Mouse (Mus musculus) spleen, postnatal 36 days (tissue): ENCODE measurements at regions not wholly inside any gene's neighbourhood (a gene's known extent, or its start where the extent isn't known, plus 50 kb on each side); places are given as distances from the start of the nearest gene placed in this dataset.

ENCODE experiments used
- DNase-seq, 2 experiments: peaks; one replicate each; pipeline ENCODE4 v3.0.0; 2022; ENCODE audit warnings: low spot score in 2 of 2, mixed read lengths in 1 of 2

GRCm38 (mm10) chr11:21478191-21478590 is 93.8 kb upstream of the Wdpcp start:
- no peak for DNase-seq

DNA sequence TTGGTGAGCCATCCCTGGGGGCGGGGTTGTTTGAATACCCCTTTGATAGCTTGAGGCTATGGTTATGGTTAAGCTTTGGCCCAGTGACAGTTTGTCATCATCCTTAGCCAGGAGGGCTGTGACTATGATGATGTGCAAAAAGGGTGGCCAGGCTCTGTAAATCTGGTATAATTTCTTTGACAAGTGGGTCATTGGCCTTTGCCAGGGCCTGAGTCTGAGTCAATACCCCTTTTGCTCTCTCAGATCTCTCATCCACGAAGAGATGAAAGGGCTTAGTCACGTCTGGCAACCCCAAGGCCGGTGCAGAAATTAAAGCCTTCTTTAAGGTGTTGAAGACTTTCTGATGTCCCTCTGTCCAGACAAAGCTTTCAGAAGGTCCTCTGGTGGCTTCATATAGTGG is 99.7 kb upstream of the Ugp2 start:
- DNase-seq, result no peak

DNA sequence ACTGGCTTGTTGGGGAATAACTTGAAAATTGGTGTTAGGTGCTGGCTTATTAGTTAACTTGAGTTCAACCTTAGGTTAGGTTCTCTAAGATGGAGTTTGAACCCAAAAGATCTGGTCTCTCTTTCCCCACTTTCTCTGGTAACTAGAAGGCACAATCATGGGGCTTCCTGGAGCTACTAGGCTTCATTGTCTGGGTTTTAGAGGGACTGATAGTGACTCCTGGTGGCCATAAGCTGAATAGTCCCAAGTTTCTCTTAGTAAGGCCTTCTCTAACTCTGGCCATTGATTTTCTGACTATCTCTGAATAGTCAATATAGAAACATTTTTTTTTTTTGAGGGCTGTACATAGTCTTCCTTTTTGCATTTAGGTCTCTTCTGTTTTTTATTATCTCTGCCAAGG is 97.5 kb upstream of the Ugp2 start:
- DNase-seq, result peak; percentile 8 to 13

DNA sequence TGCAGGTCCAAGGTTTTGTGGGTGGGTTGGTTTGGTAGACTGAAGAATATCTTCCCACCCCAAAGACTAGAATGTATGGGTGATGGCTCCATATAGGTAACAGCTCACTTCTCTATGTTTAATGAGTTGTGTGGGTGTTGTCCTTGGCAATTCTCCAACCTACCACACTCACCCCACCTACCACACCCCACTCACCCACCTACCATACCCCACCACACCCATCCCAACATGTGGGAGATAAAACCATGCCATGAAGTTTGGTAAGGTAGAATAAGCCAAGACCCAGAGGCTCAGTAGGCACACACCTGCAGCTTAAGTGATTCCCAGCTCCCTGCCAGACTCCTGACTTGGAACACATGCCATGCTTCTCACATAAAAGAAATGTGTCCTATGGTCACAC is 89.0 kb upstream of the Ugp2 start:
- DNase-seq, result peak in 1 of 2 experiments; percentile 17

DNA sequence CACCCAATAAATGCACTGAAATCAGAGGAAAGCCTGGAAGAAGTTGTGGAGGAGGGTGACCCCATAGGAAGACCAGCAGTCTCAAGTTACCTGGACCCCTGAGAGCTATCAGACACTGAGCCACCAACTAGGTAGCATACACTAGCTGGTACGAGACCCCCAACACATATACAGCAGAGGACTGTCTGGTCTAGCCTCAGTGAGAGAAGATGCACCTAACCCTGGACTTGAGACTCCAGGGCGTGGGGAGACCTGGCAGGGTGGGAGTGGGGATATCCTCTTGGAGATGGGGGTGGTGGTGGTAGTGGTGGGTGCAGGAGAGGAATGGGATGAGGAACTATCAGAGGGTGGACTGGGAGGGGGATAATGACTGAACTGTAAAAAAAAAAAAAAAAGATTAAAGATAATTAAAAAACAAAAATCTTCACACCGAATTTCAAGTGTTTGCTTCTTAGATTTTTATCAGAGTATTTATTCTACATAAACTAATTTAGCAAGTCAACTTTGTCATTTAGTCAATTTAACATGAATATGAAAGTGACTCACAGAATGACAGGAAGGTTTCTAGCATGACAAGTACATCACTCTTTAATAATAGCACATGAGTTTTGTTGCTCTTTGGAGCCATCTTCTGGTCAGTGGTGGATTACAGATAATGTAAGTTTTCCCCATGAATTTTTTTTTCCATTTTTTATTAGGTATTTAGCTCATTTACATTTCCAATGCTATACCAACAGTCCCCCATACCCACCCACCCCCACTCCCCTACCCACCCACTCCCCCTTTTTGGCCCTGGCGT is 82.5 kb upstream of the Ugp2 start:
- peak; percentile 4 to 50 for DNase-seq

- no peak for DNase-seq
Measured at GRCm38 (mm10) chr11:21433726-21434125, 62.7 kb upstream of the Ugp2 start.

DNA sequence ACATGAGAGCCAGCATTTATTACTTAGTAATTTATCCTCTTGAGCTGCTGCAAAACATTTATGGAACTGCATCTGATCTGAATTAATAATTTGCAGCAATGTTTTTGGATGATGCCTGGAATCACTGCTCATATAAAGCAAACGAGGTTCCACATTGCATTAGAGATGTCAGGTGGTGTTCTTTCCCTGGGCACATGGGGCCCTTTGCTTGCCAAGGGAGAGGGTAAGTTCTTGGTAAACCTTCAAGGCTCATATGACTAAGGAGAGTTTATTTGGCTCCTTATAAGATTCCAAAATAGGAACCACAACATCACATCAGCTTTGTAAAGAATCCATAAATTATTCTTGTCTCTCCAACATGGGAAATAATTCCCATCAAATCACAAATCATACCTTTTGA is 59.0 kb upstream of the Ugp2 start:
- no peak for DNase-seq

DNA sequence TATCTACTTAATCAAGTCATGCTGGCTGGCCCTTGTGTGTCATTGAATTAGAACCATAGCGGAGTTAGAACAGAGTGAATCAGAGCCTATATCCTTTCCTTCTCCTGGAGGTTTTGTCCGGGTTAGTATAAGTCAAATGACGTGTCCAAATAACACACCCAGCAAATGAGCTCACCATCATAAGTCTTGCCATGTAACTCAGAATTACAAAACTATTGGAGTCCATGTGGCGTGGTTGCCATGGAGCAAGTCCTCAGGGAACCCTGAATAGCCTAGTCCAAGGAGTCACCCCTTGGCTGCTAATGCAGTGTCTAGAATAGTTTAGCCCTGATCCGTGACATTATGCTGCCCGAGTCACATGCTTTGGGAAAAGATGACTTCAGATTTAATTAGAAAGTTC is 57.7 kb upstream of the Ugp2 start:
- DNase-seq, result no peak

DNA sequence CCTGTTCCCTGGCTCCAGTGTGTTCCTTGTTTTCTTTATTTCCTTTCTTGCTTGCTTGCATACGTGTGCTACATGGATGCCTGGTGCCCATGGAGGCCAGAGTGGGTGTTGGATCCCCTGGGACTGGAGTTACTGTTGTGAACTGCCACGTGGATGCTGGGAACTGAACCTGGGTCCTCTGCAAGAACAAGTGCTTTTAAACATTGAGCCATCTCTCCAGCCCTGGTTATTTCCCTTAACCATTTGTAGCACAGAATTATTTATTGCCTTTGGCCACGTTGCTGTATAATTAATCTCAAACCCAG is 57.0 kb upstream of the Ugp2 start:
- no peak for DNase-seq

DNA sequence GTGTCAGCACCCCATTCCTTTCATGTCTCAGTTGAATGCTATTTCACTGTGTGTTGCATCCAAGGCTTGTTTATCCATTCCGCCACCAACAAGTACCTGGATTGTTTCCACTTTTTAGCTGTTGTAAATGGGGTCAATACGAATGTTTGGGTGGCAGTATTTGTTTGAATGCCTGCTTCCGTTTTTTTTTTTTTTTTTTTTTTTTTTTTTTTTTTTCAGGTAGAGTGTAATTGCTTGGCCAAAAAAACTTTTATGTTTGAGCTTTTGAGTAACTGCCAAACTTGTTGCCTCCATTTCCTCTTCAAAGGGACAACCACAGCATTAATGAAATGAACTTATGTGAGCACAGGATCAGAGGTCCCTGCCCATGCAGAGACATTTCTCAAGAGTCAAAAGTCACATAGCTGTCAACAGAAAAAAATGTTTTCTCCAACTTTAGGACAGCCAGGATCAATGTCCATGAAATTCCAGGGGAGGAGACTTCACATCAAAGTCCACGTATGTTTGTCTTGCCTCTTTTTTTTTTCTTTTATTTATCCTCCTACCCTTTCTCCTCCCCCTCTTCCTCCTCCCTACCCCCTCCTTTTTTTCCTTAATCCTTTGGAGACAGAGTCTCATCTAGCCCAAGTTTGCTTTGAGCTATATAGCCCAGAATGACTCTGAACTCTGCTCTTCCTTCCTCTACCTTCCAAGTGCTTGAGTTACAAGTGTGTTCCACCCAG is 56.5 kb upstream of the Ugp2 start:
- no peak for DNase-seq

DNA sequence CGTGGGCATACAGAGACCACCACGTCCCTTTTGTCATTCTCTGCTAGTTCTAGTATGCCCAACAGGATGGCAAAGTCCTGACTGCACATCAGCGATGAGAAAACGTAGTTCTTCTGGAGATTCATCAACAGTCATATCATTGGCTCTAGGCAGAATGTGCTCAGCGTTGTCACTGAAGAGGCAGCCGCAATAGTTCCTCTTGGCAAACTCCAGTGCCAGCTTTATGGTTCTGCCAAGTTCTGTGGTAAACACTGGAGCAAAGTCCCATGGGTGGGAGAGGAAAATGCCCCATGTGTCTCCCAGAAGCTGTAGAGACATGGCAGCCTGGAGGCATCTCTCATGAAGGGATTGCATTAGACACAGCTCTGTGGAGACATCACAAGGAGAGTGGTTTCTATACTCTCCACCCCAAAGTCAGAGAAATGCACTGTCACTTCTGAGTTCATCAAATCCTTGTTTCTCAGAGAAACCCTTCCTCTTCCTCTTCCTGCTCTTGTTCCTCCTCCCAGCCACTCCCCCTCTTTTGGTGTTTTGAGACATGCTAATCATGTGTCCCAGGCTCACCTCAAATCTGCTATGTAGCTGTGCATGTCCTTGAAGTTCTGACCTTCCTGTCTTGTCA is 54.6 kb upstream of the Ugp2 start:
- peak; percentile 6 to 36 for DNase-seq

DNA sequence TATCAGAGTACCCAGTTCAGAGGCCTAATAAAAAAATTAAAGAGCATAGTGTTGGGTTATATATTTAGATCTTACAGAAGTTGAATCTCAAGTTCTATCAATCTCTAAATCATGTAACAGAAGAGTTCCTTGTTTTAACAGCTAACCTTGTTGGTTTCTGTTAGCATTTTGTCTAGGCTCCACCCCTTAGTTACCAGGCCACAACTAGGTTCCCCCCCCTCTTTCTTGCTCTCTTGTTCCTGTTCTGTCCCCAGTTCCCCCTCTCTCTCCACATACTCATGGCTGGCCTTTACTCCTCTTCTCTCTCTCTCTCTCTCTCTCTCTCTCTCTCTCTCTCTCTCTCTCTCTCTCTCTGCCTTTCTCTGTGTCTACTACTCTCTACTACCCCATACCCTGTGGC is 53.3 kb upstream of the Ugp2 start:
- DNase-seq, result peak in 1 of 2 experiments; percentile 6

- no peak for DNase-seq
Measured at GRCm38 (mm10) chr11:21422281-21422878, 51.4 kb upstream of the Ugp2 start.
